Mouse (Mus musculus) left cerebral cortex, postnatal 25 days (tissue): ENCODE results near the gene Bri3bp. TPM values are rescaled to one million over a fixed set of nuclear protein-coding genes. Genes with fewer than 3 reads are reported as not detected.

Experiments
- DNase-seq, 2 experiments: peaks; one replicate each; pipeline ENCODE4 v3.0.0; 2022; ENCODE audit warnings: low spot score in 2 of 2, mixed read lengths in 1 of 2
- intact Hi-C: fragments of 180-260 bp; cut with DNase I; formaldehyde crosslinking; loops from one replicate; pipeline ENCODE4 v1.15.1; 2025
- total RNA-seq, 2 experiments: library from RNA; stranded (reverse); gene quantifications; 2 replicates each; pipeline ENCODE4 v1.2.3; 2021

The Bri3bp gene
- total RNA-seq, 2 experiments from 2014 or later = 92.5 to 95.3 TPM

DNA sequence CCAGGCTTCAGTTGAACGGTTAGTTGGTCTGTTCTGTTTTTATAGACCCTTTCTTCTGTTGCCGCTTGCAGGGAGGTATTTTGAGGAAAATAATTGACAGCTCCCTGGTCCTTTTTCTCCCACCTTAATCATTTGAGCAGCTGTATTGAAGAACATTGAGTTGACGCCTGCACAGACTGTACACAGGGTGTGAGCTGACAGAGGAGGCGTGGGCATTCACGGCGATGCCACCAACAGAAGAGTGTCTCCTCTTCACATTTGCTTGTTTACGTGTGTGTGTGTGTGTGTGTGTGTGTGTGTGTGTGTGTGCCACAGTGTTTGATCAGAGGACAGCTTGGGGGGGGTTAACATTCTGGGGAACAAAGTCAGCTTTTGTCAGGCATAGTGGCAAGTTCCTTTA is 5.0 kb downstream of the Bri3bp start:
- intact Hi-C loops = no loop called here
- DNase-seq = peak; percentile 20 to 35

DNA sequence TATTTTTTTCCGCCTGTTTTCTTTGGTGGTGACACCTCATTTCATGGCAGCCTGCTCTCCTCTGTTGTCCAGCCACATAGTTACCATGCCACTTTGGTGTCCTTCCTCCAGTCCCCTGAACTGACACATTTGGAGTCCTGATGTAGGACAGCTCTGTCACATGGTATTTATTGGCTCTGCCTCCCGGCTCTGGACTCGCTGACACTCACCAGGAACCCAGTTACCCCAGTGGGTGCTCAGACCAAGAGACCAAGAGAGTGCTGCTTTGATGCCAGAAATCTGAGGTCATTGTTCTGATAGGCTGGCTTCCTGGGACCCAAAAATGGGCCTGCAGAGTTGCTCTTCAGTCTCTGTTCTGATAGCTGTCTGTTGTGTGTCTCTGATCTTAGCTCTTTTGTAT is 6.7 kb downstream of the Bri3bp start:
- DNase-seq = no peak
- intact Hi-C loops = no loop called here

DNA sequence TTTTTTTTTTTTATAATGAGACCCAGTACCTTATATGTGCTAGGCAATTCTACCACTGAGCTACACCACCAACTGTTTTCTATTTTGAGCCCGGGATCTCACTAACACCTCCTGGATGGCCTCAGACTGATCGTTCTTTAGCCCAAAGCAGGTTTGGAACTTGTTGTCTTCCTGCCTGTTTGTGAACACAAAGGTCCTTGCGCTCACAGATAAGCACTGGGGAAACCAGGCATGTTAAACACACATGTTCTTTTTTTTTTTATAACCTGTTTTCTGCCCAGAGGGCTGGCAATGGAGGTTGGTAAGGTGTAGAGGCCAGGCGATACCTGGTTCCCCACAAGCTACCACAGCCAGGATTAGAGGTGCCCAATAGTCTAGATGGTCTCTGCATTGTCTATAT is 7.3 kb downstream of the Bri3bp start:
- intact Hi-C loops = no loop called here
- no peak for DNase-seq

DNA sequence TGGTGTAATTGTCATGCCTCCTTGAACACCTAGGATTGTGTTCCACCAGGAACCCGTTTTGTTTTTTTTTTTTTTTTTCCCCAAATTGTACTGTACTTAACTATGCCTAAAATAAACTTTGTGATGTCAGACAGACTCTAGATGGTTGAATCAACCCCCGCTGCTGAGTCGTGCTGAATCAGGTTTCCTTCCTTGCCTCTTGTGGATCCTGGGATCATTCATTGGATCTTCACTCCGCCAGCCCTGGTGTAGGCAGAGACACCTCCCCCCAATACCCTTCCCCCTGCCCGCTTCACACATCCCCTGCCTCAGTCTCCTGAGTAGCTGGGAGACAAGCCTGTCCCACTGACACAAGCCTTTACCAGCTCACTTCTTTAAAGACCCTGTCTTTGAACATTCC is 7.9 kb downstream of the Bri3bp start:
- DNase-seq = peak; percentile 39 to 86
- intact Hi-C loops = no loop called here

GRCm38 (mm10) chr5:125452573-125452972 is 11.2 kb downstream of the Bri3bp start:
- DNase-seq = no peak
- intact Hi-C loops = no loop called here

GRCm38 (mm10) chr5:125456100-125456499 is 14.7 kb downstream of the Bri3bp start:
- no peak for DNase-seq
- intact Hi-C loops = no loop called here

GRCm38 (mm10) chr5:125457538-125457937 is 16.2 kb downstream of the Bri3bp start:
- no peak for DNase-seq
- intact Hi-C loops = no loop called here

DNA sequence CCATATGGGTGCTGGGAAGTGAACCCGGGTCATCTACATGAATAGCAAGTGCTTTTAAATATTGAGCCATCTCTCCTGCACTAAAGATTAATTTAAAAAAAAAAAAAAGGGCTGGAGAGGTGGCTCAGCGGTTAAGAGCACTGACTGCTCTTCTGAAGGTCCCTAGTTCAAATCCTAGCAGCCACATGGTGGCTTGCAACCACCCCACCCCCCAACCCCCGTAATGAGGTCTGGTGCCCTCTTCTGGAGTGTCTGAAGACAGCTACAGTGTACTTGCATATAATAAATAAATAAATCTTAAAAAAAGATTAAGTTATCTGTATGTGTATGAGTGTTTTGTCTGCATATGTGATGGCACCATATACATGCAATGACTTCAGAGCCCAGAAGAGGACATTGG is 19.2 kb downstream of the Bri3bp start:
- intact Hi-C loops = loop anchor here (5.0 kb wide), 1 partner anchor 78 kb away; no protein-coding TSS in a partner anchor
- DNase-seq = no peak

GRCm38 (mm10) chr5:125461868-125462445 is 20.6 kb downstream of the Bri3bp start:
- intact Hi-C loops = loop anchor here (5.0 kb wide), 1 partner anchor 80 kb away; no protein-coding TSS in a partner anchor
- peak; percentile 24 to 29 for DNase-seq

GRCm38 (mm10) chr5:125465192-125465591 is 23.8 kb downstream of the Bri3bp start:
- intact Hi-C loops = loop anchor here (1.0 kb wide), 1 partner anchor 10 kb away; the partner anchor contains the start of gene Aacs

GRCm38 (mm10) chr5:125465701-125466106 is 24.3 kb downstream of the Bri3bp start:
- peak; percentile 97 to 99 for DNase-seq
- intact Hi-C loops = loop anchor here (1.0 kb wide), 1 partner anchor 10 kb away; the partner anchor contains the start of gene Aacs

More at GRCm38 (mm10) chr5:125465192-125465591, 23.8 kb downstream of the Bri3bp start:
- DNase-seq = no peak

DNA sequence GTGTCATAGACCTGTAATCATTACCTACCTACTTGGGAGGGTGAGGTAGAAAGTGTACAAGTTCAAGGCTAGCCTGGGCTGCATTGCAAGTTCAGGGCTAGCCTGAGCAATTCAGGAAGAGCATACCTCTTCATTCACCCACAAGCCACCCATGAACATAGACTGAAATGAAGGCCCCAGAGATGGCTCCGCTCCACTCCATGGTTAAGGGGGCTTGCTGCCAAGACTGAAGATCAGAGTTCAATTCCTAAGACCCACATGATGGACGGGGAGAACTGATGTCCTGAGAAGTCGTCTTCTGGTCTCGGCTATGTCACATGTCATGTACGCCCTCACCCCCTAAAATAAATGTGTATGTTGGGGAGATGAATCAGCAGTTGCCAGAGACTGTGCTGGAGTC is 25.1 kb downstream of the Bri3bp start:
- no peak for DNase-seq
- intact Hi-C loops = no loop called here

DNA sequence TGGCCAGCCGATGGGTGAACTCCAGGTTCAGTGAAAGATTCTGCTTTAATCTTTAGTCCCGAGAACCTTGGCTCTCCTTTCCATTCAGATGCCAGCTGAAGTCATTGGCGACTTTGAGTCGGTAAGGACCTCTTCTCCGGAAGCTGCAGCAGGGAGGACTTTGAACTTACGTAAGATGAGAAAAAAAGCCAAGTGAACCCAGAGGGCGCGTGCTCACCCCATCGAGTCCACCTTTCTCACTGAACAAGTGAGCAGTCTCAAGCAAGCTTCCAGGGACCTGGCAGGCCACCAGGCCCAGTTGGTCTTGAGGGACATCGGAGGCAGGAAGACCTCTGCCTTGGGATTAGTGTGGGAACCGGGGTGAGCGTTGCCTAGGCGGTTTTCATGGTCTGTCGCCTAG is 25.9 kb downstream of the Bri3bp start:
- no peak for DNase-seq
- intact Hi-C loops = no loop called here

DNA sequence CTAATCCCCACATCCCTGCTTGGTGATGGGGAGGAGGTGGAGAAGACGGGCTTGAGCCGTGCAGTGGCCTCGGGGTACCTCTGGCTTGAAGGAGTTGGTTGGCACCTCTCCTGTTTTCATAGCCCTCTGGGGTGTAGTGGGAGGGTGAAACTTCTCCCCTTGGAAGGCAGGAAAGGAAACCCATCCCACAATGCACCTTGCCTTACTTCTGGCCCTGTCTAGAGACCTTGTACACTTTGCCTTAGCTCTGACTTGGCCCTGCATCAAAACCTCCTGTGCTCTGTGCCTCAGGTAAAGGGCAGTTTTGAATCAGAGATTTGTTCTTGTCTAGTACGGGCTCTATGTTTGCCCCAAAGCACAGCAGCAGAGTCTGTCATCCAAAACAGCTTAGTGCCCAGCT is 29.3 kb downstream of the Bri3bp start:
- no peak for DNase-seq
- intact Hi-C loops = no loop called here

GRCm38 (mm10) chr5:125472796-125473475 is 31.6 kb downstream of the Bri3bp start:
- no peak for DNase-seq
- intact Hi-C loops = no loop called here

GRCm38 (mm10) chr5:125475030-125475429 is 33.7 kb downstream of the Bri3bp start:
- no peak for DNase-seq
- intact Hi-C loops = loop anchor here (1.0 kb wide), 1 partner anchor 10 kb away; no protein-coding TSS in a partner anchor

GRCm38 (mm10) chr5:125475601-125476285 is 34.4 kb downstream of the Bri3bp start, which contains the start of gene Aacs:
TSS of gene Aacs (plus strand) at chr5:125475814.
- intact Hi-C loops = loop anchor here (1.0 kb wide), 1 partner anchor 10 kb away; no protein-coding TSS in a partner anchor
- peak; percentile 97 to 98 for DNase-seq

- DNase-seq = no peak
- intact Hi-C loops = no loop called here
Measured at GRCm38 (mm10) chr5:125476286-125476625, 34.9 kb downstream of the Bri3bp start.

GRCm38 (mm10) chr5:125476799-125477198 is 35.4 kb downstream of the Bri3bp start:
- intact Hi-C loops = no loop called here
- no peak for DNase-seq

DNA sequence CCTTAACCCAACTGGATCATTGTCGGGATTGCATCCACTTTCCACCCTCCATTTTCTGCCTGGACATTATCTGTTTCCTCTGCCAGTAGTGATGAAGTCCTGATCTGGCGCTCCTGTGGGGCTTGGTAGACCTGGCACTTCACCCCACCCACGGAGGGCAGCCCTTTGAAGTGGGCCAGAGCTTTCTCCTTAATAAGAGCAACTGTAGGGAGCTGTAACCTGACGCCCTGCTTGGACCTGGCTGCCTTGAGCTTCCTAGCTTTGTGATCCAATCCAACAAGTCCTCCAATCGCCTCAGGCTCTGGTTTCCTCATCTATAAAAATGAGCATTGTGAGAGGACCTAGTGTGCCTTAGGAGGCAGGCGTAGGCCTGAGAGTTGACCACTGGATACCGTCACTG is 36.2 kb downstream of the Bri3bp start:
- no peak for DNase-seq
- intact Hi-C loops = no loop called here

GRCm38 (mm10) chr5:125478037-125478436 is 36.7 kb downstream of the Bri3bp start:
- no peak for DNase-seq
- intact Hi-C loops = no loop called here
